Mouse (Mus musculus): ENCODE data around the gene Atp13a3.
A peak's percentile ranks its signal among the peaks of the same experiment; 100 is the strongest.
"Not testable (repeated sequence)": the region's sequence is repeated elsewhere in the genome, so short reads cannot be mapped to it uniquely, and the experiment has no call there.

The Atp13a3 gene

DNA sequence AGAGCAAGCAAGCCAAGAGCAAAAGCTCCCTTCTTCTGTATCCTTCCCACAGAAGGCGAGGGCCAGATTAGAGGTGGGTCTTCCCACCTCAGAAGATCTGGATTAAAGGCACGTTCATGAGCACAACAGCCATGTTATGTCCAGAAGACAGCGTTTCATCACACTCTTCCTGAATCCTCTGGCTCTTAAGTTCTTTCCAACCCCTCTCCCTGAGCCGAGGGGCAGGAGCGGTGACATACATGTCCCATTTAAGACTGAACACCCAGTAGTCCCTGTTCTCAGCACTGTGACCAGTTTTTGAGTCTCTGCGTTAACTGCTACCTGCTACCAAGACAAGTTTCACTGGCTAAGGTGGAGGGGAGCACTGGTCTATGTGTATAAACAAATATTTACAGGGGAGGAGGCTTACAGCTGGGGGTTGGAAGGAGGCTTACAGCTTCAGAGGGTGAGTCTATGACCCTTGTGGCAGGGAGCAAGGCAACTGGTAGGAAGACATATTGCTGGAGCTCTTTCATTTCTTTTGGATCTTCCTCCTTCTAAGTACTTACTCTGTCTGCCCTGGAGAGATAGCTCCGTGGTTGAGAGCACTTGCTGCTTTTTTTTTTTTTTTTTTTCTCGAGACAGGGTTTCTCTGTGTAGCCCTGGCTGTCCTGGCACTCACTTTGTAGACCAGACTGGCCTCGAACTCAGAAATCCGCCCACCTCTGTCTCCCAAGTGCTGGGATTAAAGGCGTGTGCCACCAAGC, at the start of gene Atp13a3:
Gene Atp13a3 (minus strand): TSS at position 51 of the 746 bp plus-strand sequence.
- no peak for DNase-seq

DNA sequence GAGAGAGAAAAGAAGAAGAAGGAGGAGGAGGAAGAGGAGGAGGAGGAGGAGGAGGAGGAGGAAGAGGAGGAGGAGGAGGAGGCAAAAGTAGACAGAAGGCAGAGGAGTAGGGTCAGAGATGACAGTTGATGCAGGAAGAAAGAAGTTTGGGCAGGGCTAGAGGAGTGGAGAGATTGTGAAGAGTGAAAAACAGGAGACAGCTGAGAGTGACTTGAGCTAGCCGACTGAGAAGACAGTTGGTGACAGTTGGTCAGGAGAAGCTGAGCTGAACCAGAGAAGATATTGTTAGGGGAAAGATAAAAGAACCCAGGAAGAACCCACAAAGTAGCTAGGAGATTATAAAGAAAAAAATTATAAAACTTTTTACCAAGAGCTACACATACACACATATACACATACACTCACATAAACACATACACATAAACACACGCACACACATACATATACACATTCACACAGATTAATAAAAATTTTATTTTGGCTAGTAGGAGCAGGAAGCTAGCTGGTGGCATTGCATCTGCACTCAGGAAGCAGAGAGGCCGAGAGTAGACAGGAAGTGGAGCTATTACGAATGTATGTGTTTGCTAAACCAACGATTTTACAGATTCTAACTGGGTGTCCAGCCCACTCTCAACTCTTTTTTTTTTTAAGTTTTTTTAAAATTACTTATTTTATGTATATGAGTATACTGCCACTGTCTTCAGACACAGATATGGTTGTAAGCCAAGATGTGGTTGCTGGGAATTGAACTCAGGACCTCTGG, 47.6 kb upstream of the Atp13a3 start:
- DNase-seq, result no peak

DNA sequence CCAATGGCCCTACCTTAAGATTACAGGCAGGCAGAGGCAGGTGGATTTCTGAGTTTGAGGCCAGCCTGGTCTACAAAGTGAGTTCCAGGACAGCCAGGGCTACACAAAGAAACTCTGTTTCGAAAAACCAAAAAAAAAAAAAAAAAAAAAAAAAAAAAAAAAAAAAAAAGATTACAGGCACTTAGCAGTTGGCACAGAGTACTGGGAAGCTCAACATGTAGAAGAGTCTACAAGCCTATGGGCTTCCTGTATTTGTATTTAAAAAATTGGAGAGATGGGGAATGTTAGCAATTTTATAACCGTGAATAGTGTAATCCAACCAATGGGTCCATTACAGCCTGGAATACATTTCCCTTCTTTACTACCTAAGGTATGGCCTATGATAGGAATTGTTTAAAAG, 45.4 kb upstream of the Atp13a3 start:
- DNase-seq, result not testable (repeated sequence)

DNA sequence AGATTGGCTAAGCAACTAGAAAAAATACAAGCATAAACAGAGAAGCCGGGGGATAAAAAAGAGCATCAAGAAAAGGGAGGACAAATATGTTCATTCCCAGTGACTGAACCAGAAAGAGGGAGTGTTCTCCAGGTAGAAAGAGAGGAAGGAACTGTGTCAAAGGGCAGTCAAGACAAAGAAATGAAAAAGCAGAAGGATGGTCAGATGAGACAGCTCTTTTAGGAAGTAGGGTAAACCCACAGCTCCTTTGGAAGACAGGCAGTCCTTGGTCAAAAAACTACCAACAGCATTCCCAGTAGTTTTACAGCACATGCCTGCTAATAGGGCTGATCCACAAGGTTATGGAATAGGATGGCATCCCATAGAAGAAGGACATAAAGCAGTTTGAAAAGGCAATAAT, 43.2 kb upstream of the Atp13a3 start:
- no peak for DNase-seq

DNA sequence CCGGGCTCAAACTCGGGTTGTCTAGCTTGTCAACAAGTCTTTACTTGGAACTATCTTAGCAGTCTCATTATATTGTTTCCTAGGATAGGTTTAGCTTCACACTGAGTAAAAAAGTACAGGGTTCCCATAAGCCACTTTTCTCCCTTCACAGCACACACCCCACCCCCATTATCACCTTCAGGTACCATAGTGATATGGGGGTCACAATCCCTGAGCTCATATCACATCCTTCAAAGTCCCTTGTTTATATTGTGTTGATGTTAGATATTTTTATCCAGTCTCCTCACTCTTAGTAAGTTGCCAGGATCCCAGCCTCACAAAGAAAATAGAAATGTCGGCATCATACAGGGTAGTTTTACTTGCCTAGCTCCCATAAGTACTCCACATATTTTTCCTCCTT, 42.4 kb upstream of the Atp13a3 start:
- DNase-seq, result no peak

DNA sequence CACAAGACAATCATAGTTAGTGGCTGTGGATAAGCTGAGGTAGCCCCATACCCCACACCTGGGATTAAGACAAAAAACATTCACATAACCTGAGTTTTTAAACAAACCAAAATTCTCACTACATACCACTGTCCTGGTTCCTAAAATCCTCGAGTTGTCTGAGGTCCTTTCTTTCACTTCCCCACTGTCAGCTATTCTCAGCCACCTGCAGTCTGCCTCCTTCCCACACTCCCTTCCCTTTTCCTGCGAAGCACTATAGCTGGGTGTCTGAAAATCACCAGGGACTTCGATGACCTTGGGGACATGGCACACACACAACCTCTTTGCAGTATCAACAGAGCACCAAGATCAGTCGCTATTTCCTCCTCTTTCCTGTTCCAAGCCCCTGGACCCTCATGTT, 41.9 kb upstream of the Atp13a3 start:
- DNase-seq, result no peak

DNA sequence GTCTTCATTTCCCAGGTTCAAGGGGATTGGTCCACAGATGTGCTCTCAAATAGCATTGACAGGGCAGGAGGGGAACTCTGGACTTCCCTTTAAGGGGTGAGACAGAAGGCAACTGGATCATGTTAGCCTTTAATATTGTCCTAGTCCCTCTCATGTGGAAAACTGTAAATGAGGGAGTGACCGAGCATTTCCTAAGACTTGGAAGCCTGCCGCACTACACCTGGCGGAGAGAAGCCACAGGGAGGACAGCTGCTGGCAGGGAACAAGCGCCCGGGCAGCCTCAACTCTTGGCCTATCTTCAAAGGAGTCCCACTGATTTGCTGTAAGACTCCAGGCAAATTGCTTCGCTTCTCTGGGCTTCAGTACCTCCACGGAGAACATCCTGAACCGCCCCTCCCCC, 37.6 kb upstream of the Atp13a3 start:
- DNase-seq, result peak; percentile 30

DNA sequence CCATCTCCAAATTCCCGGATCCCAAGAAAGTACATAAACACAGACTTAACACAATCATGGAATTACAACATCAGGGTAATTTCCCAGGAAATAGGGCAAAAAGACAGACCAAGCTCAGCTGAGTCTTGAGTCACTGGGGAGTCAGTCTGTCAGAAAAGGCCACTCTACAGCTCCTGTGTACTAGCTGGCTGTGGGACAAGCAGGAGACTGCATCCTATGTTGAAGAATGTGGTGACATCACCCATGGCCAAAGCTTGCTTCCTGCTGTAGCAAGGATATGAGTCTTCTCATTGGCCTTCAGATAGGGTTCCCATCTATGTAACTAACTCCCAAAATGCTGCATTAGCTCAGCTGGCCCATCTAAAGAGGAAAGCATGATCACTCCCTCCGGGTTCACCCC, 36.7 kb upstream of the Atp13a3 start:
- DNase-seq, result no peak

DNA sequence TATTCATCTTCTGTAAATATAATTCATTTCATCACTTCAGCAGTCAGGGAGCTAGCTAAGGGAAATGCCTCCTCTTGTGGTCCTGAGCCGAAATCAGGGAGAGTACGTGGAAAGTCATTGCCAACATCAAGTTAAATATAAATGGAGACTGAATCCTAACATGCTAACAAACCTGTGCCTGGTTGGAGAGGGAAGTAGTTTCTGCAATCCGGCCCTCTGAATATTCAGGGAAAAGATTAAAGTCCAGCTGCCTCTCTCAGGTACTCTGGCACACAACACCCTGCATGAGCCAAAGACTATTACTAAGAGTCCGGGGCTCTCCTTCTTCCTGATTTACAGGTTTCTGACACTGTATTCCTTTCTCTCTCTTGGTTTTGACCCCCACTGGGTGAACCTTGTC, 35.6 kb upstream of the Atp13a3 start:
- peak; percentile 19 for DNase-seq

DNA sequence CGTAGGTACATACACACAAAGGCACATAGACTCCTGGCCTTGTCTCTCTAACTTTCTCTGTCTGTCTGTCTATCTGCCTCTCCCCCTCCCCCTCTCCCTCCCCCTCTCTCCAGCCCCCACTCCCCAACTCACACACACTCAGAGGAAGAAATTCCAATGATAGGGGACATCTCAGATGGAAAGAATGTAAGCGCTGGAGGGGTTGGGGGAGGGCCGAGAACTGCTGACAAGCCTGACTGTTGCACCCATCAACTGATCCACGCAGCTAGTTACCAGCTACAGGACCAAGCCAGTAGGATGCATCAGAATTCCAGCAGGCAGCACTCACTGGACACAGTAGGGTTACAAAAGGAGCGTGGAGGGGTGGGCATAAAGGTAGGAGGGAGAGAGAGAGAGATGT, 34.1 kb upstream of the Atp13a3 start:
- no peak for DNase-seq

DNA sequence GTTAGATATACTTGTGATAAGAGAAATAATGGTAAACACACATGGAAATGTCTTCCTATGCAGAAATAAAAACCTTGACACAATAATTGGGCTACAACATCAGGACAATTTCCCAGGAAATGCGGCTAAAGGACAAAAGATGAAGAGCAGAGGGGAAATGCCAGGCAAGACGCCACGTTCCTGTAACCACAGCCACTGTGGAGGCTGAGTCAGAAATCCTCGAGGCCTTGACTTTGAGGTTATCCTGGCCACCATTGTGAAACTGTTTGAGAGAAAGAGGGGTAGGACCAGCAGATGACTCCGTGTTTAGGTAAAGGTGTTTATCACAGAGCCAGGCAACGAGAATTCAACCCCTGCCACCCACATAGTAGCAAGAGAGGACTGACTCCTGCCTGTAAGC, 33.6 kb upstream of the Atp13a3 start:
- DNase-seq, result no peak

DNA sequence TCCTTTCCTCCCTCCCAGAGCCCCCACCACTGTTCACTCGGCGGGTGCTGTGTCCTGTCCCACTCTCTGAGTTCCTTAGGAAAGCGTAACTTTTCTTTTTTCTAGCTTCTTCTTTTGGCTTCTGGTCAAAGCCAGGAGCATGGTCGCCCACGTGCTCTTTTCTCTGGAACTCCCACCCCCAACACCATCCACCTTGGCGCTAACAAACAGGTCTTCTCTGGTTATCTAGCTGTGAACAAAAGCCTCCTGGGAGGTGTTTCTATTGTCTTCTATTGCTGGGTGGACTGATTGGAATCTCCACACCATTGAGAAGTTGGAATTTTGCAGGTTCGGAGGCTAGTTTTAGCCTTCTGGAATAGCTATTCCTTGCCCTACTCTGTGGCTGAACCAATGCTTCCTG, 30.5 kb upstream of the Atp13a3 start:
- DNase-seq, result no peak

DNA sequence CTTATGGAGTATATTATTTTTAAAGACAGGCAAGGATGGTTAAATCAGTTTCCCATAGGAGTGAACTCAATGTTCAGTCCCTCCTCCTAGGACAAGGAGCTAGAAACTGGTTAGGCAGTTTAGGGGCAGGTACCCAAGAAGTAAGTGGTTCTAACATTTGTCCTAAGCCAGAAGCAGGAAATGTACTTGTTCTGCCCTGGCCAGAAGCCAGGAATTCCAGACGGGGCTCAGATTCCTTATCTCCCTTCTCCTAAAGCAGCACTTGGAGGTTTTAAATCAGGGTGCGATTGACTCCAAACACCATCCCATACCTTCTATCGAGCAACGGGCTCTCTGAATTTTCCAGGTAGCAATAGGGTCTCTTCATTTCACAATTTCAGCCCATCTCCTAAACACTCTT, 29.6 kb upstream of the Atp13a3 start:
- DNase-seq, result no peak

DNA sequence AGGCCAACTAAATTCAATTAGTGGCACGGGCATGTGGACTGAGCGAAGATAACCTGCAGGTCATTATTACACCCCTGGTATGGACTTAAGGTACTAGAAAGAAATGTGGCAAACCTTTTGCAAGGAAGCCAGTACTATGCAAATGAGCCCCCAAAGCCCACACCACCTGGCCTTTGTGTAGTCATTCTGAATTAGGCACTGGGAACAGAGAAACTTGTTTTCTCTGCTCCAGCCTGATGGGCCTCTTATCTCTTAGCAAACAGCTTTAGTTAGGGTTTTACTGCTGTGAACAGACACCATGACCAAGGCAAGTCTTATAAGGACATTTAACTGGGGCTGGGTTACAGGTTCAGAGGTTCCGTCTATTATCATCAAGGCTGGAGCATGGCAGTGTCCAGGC, 27.4 kb upstream of the Atp13a3 start:
- no peak for DNase-seq

DNA sequence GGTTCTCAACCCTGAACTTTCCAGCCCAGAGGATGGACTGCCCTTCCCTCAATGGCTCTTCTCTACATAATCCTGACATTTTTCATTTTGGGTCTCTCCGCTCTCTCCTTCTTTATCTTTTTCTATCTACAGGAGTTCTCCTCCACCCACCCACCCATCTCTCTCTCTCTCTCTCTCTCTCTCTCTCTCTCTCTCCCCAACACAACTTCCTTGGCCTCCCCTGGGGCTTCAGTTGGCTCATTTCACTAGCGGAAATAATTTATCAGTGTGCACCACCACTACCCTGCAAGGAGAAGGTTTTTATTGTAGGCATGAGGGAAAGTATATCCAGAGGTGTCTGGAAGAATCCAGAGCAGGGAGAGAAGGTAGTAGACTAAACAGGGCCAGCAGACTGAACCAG, 26.3 kb upstream of the Atp13a3 start:
- DNase-seq, result no peak

DNA sequence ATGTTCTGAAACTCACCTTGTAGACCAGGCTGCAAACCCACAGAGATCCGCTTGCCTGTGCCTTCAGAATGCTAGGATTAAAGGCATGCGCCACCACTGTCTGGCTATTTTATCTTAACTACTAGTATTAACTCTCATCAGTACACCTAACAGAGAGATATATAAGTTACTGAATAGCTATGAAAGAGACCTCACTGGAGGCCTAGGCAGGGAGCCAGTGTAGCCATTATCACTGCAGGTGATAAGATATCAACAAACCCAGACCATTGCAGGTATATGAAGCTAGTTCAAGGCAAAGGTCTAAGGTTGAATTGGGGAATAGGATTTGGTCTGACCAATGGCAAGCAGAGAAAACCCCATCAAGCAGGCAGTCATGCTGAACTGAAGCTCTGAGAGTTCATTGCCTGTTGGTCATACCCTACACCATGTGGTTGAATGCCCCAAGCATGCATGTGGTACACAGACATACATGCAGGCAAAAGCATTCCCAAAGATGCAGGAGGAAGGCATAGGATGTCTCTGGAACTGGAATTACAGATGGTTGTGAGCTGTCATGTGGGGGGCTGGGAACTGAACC, 24.8 kb upstream of the Atp13a3 start:
- DNase-seq, result no peak

DNA sequence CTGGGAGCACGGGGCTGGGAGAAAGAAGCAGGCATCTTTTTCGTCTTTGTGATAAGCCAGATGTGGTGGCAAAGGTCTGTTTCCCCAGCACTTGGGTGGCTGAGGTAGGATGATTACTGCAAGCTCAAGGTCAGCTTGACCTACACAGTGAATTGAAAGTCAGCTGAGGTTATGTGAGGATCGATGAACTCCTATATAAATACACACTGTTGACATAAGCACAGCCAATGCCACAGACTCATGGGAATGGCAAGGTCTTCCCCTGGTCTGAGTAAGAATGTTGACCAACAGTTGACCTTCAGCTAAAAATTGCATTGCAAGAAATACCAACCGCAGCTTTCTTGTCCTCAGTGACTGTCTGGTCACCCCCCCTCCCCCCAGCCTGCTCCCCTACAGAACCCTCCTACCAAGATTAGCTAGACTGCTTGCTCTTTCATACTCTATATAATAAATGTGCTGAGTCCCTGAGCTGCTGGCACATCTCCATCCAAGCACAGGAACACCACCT, 23.0 kb upstream of the Atp13a3 start:
- DNase-seq, result no peak

DNA sequence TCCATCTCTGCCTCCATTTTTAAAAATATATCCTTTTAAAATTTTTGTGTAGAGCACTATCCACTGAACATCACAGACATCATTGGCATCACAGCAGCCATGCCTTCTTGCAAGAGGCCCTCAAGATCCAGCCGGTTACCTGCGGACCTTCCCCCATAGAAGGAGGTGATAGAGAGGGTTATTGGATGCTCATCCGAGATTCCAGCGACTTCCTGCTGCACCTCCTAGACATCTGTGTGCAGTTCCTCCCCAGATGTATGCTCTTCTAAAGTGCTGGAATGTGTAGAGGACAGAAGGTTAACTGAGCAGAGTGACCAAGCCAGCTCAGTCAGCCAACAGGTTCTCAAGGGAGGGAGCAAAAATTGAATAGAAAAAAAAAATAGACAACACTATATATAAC, 21.7 kb upstream of the Atp13a3 start:
- no peak for DNase-seq

DNA sequence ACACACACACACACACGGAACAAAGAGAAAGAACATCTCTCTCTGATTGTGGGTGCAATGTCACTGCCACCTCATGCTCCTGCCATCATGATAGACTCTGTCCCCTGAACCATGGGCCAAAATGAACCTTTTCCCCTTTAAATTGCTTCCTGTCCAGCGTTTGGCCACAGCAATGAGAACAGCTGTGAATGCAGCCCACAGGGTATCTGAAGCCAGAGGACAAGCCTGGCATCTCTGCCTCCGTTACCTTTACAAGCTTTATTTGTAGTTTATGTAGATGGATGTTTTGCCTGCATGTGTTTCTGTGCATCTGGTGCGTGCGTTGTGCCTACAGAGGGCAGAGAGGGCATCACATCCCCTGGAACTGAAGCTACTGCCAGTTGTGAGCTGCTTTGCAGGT, 21.2 kb upstream of the Atp13a3 start:
- DNase-seq, result no peak

DNA sequence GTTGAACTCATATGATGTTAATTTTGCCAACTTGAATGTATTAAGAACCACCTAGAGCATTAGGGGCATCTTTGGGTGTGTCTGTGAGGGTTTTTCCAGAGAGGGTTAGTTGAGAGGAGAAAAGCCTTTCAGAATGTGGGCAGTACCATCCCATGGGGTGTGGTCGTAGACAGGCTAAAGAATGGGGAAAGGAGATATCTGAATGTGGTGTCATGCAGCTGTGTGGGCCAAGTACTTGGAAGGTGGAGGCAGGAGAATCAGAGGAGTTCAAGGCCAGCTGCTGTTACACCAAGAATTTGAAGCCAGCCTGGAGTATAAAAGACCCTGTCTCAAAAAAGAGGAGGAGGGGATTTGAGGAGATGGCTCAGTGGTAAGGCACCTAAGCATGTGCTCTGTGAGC, 20.2 kb upstream of the Atp13a3 start:
- DNase-seq, result no peak

DNA sequence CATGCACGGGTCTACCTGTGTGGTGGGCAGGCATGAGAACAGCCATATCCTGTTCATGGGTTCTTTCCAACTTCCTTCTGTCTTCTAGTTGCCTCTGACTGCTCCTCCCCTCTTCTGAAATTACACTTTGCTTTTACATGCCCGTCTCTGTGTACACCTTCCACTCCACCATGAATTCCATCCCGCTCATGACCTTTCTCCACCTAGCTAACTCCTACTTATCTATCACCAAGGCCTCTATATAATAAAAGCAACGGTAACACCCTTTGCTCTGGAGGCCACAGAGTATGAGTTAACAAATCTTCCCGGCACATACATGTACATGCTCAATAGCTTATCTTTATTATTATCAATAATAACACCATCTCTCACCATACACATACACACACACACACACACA, 18.3 kb upstream of the Atp13a3 start:
- no peak for DNase-seq

DNA sequence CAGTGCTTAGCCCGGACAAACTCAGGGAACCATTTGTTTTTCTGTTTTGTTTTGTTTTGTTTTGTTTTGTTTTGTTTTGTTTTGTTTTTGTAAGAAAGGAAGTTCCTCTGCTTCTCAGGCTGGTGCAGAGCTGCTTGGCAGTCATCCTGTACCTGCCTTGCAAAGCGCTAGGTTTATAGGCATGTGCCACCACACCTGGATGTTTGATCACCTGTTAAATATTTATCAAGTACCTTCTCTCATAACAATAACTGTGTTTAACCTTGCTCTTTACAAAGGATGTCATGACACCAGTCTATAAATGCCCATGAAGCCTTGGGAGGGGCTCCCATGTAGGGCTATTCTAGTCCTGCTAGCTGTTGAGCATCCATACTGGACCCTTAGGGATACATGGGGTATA, 10.9 kb upstream of the Atp13a3 start:
- DNase-seq, result no peak

DNA sequence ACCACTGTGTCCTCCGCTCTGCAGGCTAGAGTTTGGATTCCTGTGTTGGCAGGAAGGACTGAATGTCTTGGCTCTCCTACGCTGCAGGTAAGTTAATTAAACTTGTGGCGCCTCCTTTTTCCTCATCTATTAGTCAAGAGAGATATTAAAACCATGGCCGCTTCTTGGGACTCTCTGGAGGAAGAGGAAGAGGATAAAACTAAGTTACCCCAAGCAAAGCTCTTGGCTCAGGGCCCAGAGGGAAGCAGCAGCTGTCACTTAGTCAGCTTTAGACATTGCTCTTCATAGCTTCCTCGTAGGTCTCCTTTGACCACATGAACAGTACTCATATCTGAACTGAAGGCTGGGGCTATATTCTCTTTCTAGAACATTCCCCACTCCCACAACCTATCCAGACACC, 10.5 kb upstream of the Atp13a3 start:
- DNase-seq, result peak; percentile 25

DNA sequence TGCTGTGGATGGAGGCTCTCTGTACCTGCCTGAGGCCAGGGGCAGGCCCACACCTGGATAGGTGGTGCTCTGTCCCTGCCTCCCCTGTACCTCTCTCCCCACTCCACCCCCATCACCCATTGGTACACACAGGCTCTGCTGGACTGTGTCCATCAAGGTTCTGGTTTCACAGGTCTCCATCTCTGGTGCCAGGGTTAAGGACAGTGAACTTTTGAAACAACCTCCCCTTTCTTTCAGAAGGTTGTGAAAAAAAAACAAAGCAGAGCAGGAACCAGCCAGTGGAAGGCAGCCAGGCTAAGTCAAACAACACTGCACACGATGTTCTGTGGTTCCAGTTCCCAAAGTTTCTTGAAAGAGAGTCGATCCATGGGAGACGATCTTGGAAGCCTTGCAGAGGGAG, 6.9 kb upstream of the Atp13a3 start:
- DNase-seq, result no peak
